Mouse (Mus musculus): Measurements from ENCODE around the gene Tarbp1.

DNA sequence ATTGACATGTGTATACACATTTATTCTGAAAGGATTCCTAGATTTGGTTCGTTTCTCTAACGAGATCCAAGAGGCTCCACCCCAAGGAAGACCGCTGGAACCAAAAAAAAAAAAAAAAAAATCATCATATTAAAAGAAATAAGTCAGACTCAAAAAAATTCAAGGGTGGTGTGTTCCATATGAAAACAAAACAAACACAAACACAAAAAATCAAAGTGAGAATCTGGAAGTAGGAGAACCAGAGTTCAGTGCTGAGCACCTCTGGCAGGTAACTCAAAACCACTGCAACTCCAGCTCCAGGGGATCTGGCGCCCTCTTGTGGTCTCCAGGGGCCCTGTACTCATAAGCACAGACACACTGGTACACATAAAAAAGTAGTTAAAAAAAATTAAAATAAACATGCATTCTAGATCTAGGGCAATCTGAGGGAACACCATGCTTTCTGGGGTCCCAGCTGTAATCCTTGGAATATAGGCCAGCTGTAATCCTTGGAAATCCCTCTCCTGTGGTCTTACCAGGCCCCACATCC lies 44.6 kb upstream of the Tarbp1 start:
- no peak for TF ChIP-seq FLI1 (IDR thresholded peaks at IDR 0.05; ENCODE audit: low read length)
- TF ChIP-seq GATA1 (IDR thresholded peaks at IDR 0.05; ENCODE audit: borderline replicate concordance, low read length): no peak
